Mouse (Mus musculus) erythroblast, embryonic 14.5 days (primary cell): ENCODE data around the gene Kif18b. TPM values are rescaled to one million over a fixed set of nuclear protein-coding genes. Genes with fewer than 3 reads are reported as not detected.

ENCODE experiments used
- H3K27me3 ChIP-seq: 2 replicates; pipeline ENCODE4 v1.6.1; 2012; ENCODE audit warnings: inconsistent platforms; ENCODE audit not compliant: control insufficient read depth
- H3K36me3 ChIP-seq: 2 replicates; pipeline ENCODE4 v1.6.1; 2012; ENCODE audit warnings: mild to moderate bottlenecking, inconsistent platforms; ENCODE audit not compliant: control insufficient read depth
- H3K4me1 ChIP-seq: 2 replicates; pipeline ENCODE4 v1.6.1; 2012; ENCODE audit warnings: inconsistent platforms; ENCODE audit not compliant: control insufficient read depth
- H3K4me3 ChIP-seq: replicated peaks from 2 replicates; pipeline ENCODE3; 2012; ENCODE audit warnings: moderate library complexity, mild to moderate bottlenecking, inconsistent platforms
- H3K9me3 ChIP-seq: 2 replicates; pipeline ENCODE4 v1.6.1; 2012; ENCODE audit warnings: low read length, inconsistent platforms, mixed read lengths; ENCODE audit not compliant: control insufficient read depth
- GATA1 ChIP-seq: IDR thresholded peaks from 2 replicates; pipeline ENCODE4 v1.6.1; 2012; ENCODE audit warnings: low read length, inconsistent platforms, mixed read lengths
- TAL1 ChIP-seq: IDR thresholded peaks from 3 replicates; pipeline ENCODE4 v1.6.1; 2012; ENCODE audit warnings: low read length, inconsistent platforms, mixed read lengths
- polyA plus RNA-seq: library from polyadenylated mRNA; stranded (reverse); fragments of >175 nt; gene quantifications from 2 replicates; pipeline ENCODE4 v1.2.3, GENCODE M21; 2012

The Kif18b gene
- polyA plus RNA-seq, 1 experiment, result 13.5 TPM

- Histone ChIP-seq H3K4me3 (no peak overlapping the region), H3K9me3 (no peaks in the 10 kb centered on the region), H3K36me3 (peaks cover 85% of the 10 kb centered on the region), H3K4me1 (peaks cover 14% of the 10 kb centered on the region), H3K27me3 (no peaks in the 10 kb centered on the region)
- TF ChIP-seq TAL1, result no peak
- TF ChIP-seq GATA1, result no peak
These were observed 50.1 kb downstream of the Kif18b start for GRCm38 (mm10) chr11:102874801-102875334.

- no peaks in the 10 kb centered on the region for H3K9me3 ChIP-seq
- H3K27me3 ChIP-seq, result no peaks in the 10 kb centered on the region
- TF ChIP-seq GATA1, result no peak
- no peak for TF ChIP-seq TAL1
- no peaks in the 10 kb centered on the region for H3K4me1 ChIP-seq
- H3K36me3 ChIP-seq, result peaks cover 98% of the 10 kb centered on the region
- no peak overlapping the region for H3K4me3 ChIP-seq
These were observed 60.7 kb downstream of the Kif18b start for GRCm38 (mm10) chr11:102864272-102864671.

GRCm38 (mm10) chr11:102859933-102860332 is 65.0 kb downstream of the Kif18b start:
- H3K4me1 ChIP-seq, result no peaks in the 10 kb centered on the region
- TF ChIP-seq TAL1 (no peak), GATA1 (no peak)
- H3K36me3 ChIP-seq, result peaks cover 99% of the 10 kb centered on the region
- H3K27me3 ChIP-seq, result no peaks in the 10 kb centered on the region
- no peak overlapping the region for H3K4me3 ChIP-seq
- no peaks in the 10 kb centered on the region for H3K9me3 ChIP-seq

GRCm38 (mm10) chr11:102858951-102859350 is 66.0 kb downstream of the Kif18b start:
- H3K4me3 ChIP-seq, result no peak overlapping the region
- TF ChIP-seq TAL1 (no peak), GATA1 (no peak)
- H3K4me1 ChIP-seq, result no peaks in the 10 kb centered on the region
- H3K27me3 ChIP-seq, result no peaks in the 10 kb centered on the region
- no peaks in the 10 kb centered on the region for H3K9me3 ChIP-seq
- H3K36me3 ChIP-seq, result peaks cover 99% of the 10 kb centered on the region

GRCm38 (mm10) chr11:102855941-102856340 is 69.0 kb downstream of the Kif18b start:
- peaks cover 99% of the 10 kb centered on the region for H3K36me3 ChIP-seq
- H3K27me3 ChIP-seq, result no peaks in the 10 kb centered on the region
- no peaks in the 10 kb centered on the region for H3K9me3 ChIP-seq
- no peaks in the 10 kb centered on the region for H3K4me1 ChIP-seq
- H3K4me3 ChIP-seq, result no peak overlapping the region
- TF ChIP-seq TAL1, result no peak
- TF ChIP-seq GATA1, result no peak

Other genes with a start within 250 kb of the Kif18b start
- 0.12 and 0.35 TPM in 2 replicates for gene Ccdc43, start 227.3 kb downstream of the Kif18b start, polyA plus RNA-seq
- 0.01 TPM in 1 of 2 replicates, not detected in the other for gene Adam11, start 163.7 kb downstream of the Kif18b start, polyA plus RNA-seq
- not detected in 2 replicates for gene Gjc1, start 105.4 kb downstream of the Kif18b start, polyA plus RNA-seq
- not detected in 2 replicates for gene Higd1b, start 89.3 kb downstream of the Kif18b start, polyA plus RNA-seq
- 19.5 and 23.9 TPM in 2 replicates for gene Eftud2, start 44.1 kb downstream of the Kif18b start, polyA plus RNA-seq
- 0.26 and 0.36 TPM in 2 replicates for gene Ccdc103, start 43.9 kb downstream of the Kif18b start, polyA plus RNA-seq
- gene Fam187a, start 40.0 kb downstream of the Kif18b start, polyA plus RNA-seq, result not detected in 2 replicates
- gene Gfap, start 24.2 kb downstream of the Kif18b start, polyA plus RNA-seq, result 3.6 TPM in 2 replicates
- gene C1ql1, start 21.6 kb upstream of the Kif18b start, polyA plus RNA-seq, result not detected in 2 replicates
- gene Nmt1, start 103.1 kb upstream of the Kif18b start, polyA plus RNA-seq, result 1.5 and 3.6 TPM in 2 replicates
- gene Dcakd, start 103.2 kb upstream of the Kif18b start, polyA plus RNA-seq, result 2.1 and 3.4 TPM in 2 replicates
- gene Plcd3, start 176.5 kb upstream of the Kif18b start, polyA plus RNA-seq, result 0.06 and 0.17 TPM in 2 replicates
- gene Acbd4, start 176.6 kb upstream of the Kif18b start, polyA plus RNA-seq, result 67.7 and 78.7 TPM in 2 replicates
- 7.6 and 7.7 TPM in 2 replicates for gene Hexim1, start 191.1 kb upstream of the Kif18b start, polyA plus RNA-seq
- 2.5 and 3.4 TPM in 2 replicates for gene Hexim2, start 207.3 kb upstream of the Kif18b start, polyA plus RNA-seq
- 0.20 and 0.39 TPM in 2 replicates for gene Fmnl1, start 246.0 kb upstream of the Kif18b start, polyA plus RNA-seq